Mouse (Mus musculus) MEL (cell line): Measurements from ENCODE around the gene Usmg5.

Source experiments
- CTCF ChIP-seq, 3 experiments: IDR thresholded peaks in 2 of 3; conservative IDR thresholded peaks in 1 of 3; 2 replicates each; pipeline ENCODE4 v1.5.1; 2011 to 2012; ENCODE audit warnings: low read length in 3 of 3, low read depth in 2 of 3, mild to moderate bottlenecking in 2 of 3, improper control_type of control experiment in 1 of 3, inconsistent platforms in 1 of 3, mixed read lengths in 1 of 3, moderate library complexity in 1 of 3; ENCODE audit not compliant: control insufficient read depth in 1 of 3, insufficient read depth in 1 of 3, poor library complexity in 1 of 3, severe bottlenecking in 1 of 3
- E2F4 ChIP-seq: IDR thresholded peaks from 2 replicates; pipeline ENCODE4 v1.6.1; 2011; ENCODE audit warnings: low read depth, low read length, improper control_type of control experiment, borderline replicate concordance
- MAZ ChIP-seq: IDR thresholded peaks from 2 replicates; pipeline ENCODE4 v1.6.1; 2012; ENCODE audit warnings: low read depth, mild to moderate bottlenecking, inconsistent platforms, low read length, improper control_type of control experiment
- POLR2AphosphoS2 ChIP-seq: IDR thresholded peaks from 2 replicates; pipeline ENCODE4 v1.6.1; 2011; ENCODE audit warnings: low read length, improper control_type of control experiment

DNA sequence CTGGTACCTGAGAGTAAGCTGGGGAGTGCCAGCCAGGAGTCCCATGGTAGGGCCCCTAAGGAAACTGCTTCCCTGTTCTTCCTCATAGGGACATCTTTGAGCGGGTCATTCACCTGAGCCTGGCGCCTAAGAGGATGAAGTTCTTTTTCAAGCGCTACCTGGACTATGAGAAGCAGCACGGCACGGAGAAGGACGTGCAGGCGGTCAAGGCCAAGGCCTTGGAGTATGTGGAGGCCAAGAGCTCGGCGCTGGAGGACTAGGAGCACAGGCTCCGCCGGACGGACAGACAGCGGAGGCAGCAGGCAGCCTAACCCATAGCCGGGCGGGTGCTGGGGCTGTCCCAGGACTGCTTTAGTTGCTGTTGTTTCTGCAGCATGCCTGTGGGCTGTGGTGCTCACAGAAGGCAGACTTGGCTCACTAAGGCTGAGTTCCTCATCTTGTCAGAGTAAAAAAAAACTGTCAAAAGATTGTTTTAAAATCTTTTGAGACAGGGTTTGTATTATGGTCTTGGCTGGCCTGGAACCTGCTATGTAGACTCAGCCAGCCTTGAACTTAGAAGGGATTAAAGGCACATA is 40.2 kb upstream of the Usmg5 start:
- TF ChIP-seq CTCF (IDR thresholded peaks at IDR 0.05 in 2 of 3, conservative IDR thresholded peaks at IDR 0.05 in 1 of 3; ENCODE audit: control insufficient read depth in 1 of 3, insufficient read depth in 1 of 3, low read depth in 2 of 3, low read length in 3 of 3, poor library complexity in 1 of 3, severe bottlenecking in 1 of 3) (no peak), POLR2AphosphoS2 (no peak), E2F4 (no peak), MAZ (no peak)
